Mouse (Mus musculus) hindbrain, embryonic 16.5 days (tissue): ENCODE results near the gene Baiap2. TPM values are rescaled to one million over a fixed set of nuclear protein-coding genes. Genes with fewer than 3 reads are reported as not detected.

Experiments
- ATAC-seq: fragments of 200-750 bp; cut with Nextera tagmentation; 2 replicates; pipeline ENCODE4 v1.8.0; 2017; ENCODE audit warnings: moderate TSS enrichment, moderate library complexity
- H3K27ac ChIP-seq: fragments of 300-500 bp; sonication (generic); 2 replicates; pipeline ENCODE4 v1.5.1; 2014; ENCODE audit warnings: low read depth, mild to moderate bottlenecking, control low read depth, low read length, moderate library complexity
- H3K27me3 ChIP-seq: fragments of 300-500 bp; sonication (generic); replicated peaks from 2 replicates; pipeline ENCODE4 v1.6.1; 2014; ENCODE audit warnings: low read length; ENCODE audit not compliant: control insufficient read depth, insufficient read depth
- H3K36me3 ChIP-seq: fragments of 300-500 bp; sonication (generic); 2 replicates; pipeline ENCODE4 v1.6.1; 2014; ENCODE audit warnings: mild to moderate bottlenecking, low read length, moderate library complexity, mixed read lengths; ENCODE audit not compliant: control insufficient read depth, insufficient read depth
- H3K4me1 ChIP-seq: fragments of 300-500 bp; sonication (generic); 2 replicates; pipeline ENCODE4 v1.6.1; 2014; ENCODE audit warnings: low read depth, low read length; ENCODE audit not compliant: control insufficient read depth, insufficient read depth
- H3K4me2 ChIP-seq: fragments of 300-500 bp; sonication (generic); 2 replicates; pipeline ENCODE4 v1.6.1; 2014; ENCODE audit warnings: mild to moderate bottlenecking, low read length, control low read depth, moderate library complexity
- H3K4me3 ChIP-seq: fragments of 300-500 bp; sonication (generic); 2 replicates; pipeline ENCODE4 v1.5.1; 2014; ENCODE audit warnings: mild to moderate bottlenecking, low read length, control low read depth, moderate library complexity
- H3K9ac ChIP-seq: fragments of 300-500 bp; sonication (generic); 2 replicates; pipeline ENCODE4 v1.6.1; 2014; ENCODE audit warnings: low read depth, mild to moderate bottlenecking, control low read depth, low read length, moderate library complexity
- H3K9me3 ChIP-seq: fragments of 300-500 bp; sonication (generic); 2 replicates; pipeline ENCODE4 v1.6.1; 2014; ENCODE audit warnings: mild to moderate bottlenecking, low read length, moderate library complexity; ENCODE audit not compliant: control insufficient read depth
- WGBS: fragments of 180-500 bp; shearing (Covaris S2); extraction: QIAGEN DNeasy Blood & Tissue Kit; methylation state at CpG from one replicate; pipeline ENCODE4 v1.1.7; 2014; 5-methylcytosine and 5-hydroxymethylcytosine counted together
- polyA plus RNA-seq: library from polyadenylated mRNA; unstranded; fragments of >200 nt; fragmentation: Nextera tagmentation; extraction: Ambion mirVana; gene quantifications from 2 replicates; pipeline ENCODE4 v1.2.1, GENCODE M21; 2015

Baiap2 gene
- polyA plus RNA-seq, 1 experiment from 2014 or later = 23.9 TPM

DNA sequence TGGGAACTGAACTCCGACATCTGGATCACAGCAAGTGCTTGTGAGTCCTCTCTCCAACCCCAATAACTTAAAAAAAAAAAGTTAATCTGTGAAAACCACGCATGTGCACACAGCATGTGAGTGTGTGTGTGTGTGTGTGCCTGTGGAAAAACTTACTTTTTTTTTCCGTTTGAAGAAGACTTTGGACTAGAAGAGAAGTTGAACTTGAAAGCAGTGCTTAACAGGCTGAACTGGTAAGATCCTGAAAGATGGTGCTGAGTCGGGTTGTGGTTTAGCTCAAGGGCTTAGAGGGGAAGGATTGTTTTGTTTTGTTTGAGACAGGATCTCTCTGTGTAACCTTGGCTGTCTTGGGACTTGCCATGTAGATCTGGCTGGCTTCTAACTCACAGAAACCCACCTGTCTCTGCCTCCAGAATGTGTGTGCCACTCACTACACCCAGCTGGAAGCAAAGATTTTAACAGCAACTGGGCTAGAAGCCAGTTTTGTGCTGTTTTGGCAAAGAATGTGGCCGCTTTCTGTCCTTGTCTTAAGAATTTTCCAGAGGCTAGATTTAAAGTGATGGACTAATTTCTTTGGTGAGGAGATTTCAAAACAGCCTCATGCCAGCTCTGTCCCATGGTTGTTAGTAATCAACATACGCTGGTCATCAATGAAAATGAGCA lies 12.8 kb upstream of the Baiap2 start:
- H3K4me3 ChIP-seq = no peak overlapping the region
- H3K9ac ChIP-seq = no peak overlapping the region
- no peaks in the 10 kb centered on the region for H3K36me3 ChIP-seq
- no peak for ATAC-seq
- no peak overlapping the region for H3K27ac ChIP-seq
- no peaks in the 10 kb centered on the region for H3K4me1 ChIP-seq
- WGBS = 82% methylated on average over 6 of the region's 6 CpGs
- H3K9me3 ChIP-seq = no peaks in the 10 kb centered on the region
- no peaks in the 10 kb centered on the region for H3K27me3 ChIP-seq
- no peak overlapping the region for H3K4me2 ChIP-seq

DNA sequence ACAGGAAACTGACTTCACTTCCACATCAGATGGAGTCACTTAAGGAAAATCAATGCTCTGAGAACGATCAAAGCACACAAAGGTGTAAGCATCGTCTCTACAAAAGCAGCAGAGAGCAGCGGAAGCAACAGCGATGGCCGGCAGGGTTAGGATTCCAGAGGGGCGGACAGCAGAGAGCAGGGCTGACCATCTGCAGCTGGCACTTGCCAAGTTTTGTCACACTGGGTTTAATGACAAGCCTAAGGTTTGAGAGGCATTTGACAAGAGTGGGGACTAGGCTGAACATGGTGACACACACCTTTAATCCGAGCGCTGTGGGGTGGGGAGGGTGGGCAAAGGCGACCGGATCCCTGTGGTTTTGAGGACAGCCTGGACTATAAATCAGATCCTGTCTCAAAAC lies 10.8 kb upstream of the Baiap2 start:
- H3K27me3 ChIP-seq = no peaks in the 10 kb centered on the region
- no peak overlapping the region for H3K9ac ChIP-seq
- no peak overlapping the region for H3K27ac ChIP-seq
- H3K4me3 ChIP-seq = no peak overlapping the region
- H3K4me1 ChIP-seq = peaks cover 5% of the 10 kb centered on the region
- H3K4me2 ChIP-seq = no peak overlapping the region
- no peaks in the 10 kb centered on the region for H3K36me3 ChIP-seq
- H3K9me3 ChIP-seq = no peaks in the 10 kb centered on the region
- WGBS = 62% methylated on average over 10 of the region's 10 CpGs
- 0 out of 2 replicates have a peak, but pooled peaks have one; percentile 37 for ATAC-seq

GRCm38 (mm10) chr11:119933142-119933541 lies 9.4 kb upstream of the Baiap2 start:
- H3K36me3 ChIP-seq = no peaks in the 10 kb centered on the region
- no peaks in the 10 kb centered on the region for H3K9me3 ChIP-seq
- WGBS = 65% methylated on average over 4 of the region's 4 CpGs
- no peaks in the 10 kb centered on the region for H3K27me3 ChIP-seq
- H3K4me1 ChIP-seq = peaks cover 13% of the 10 kb centered on the region
- ATAC-seq = no peak
- no peak overlapping the region for H3K4me2 ChIP-seq
- H3K4me3 ChIP-seq = no peak overlapping the region
- no peak overlapping the region for H3K9ac ChIP-seq
- H3K27ac ChIP-seq = no peak overlapping the region

DNA sequence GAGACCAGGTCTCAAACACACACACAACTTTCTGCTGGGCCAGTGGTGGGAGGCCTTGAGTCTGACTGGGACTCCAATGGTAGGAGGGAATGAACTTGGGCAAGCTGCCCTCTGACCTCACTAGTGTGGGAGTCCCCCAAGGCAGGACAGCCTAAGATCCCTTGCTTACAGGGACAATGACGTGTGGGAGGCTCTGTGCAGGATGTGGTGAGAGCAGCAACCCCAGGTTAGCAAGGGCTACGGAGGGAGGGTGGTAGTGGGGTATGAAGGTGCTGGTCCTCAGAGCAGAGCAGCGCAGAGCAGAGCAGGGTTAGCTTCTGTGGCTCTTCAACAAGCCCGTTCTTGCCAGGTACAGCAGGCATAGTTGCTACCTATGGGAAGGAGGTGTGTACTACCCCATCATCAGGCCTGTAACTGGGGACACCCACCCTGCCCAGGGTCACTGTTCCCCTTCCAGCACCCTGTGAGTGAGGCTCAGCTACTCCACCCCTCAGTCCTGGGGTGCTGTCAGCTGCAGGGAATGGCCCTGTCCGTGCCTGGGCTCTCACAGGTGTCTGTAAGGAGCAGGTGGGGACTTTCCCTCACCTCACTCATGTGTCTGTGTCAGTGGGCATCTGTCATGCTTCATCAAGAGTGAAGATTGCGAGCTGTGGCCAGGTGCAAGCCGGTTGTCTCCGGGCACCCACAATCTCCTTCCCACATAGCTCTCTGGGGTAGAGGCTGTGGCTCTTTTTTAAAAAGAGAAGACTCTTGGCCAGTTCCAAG lies 8.6 kb upstream of the Baiap2 start:
- no peaks in the 10 kb centered on the region for H3K27me3 ChIP-seq
- no peaks in the 10 kb centered on the region for H3K9me3 ChIP-seq
- H3K27ac ChIP-seq = no peak overlapping the region
- 78% methylated on average over 8 of the region's 8 CpGs for WGBS
- no peaks in the 10 kb centered on the region for H3K36me3 ChIP-seq
- no peak for ATAC-seq
- no peak overlapping the region for H3K9ac ChIP-seq
- no peak overlapping the region for H3K4me2 ChIP-seq
- H3K4me3 ChIP-seq = no peak overlapping the region
- H3K4me1 ChIP-seq = peaks cover 14% of the 10 kb centered on the region

DNA sequence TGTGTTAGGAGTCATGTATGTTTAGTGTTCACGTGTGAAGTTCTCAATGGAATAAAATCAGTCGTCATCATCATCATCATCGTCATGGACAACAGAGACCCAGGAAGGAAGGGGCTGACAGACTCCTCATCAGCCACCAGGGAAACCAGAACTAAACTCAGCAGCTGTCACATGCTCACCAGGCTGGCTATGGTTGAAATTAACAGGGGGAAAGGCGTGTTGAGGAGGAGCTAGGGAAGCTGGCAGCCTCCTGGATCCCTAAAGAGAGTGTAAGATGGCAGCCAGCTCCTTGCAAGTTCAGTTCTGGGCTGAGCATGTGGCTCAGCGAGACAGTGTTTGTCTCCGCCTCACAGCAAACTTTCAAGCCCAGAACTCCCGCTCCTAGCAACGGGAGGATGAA lies 7.8 kb upstream of the Baiap2 start:
- no peak overlapping the region for H3K9ac ChIP-seq
- H3K4me1 ChIP-seq = peaks cover 19% of the 10 kb centered on the region
- no peak overlapping the region for H3K4me2 ChIP-seq
- WGBS = 72% methylated on average over 8 of the region's 8 CpGs
- H3K27me3 ChIP-seq = no peaks in the 10 kb centered on the region
- no peaks in the 10 kb centered on the region for H3K36me3 ChIP-seq
- H3K4me3 ChIP-seq = no peak overlapping the region
- ATAC-seq = no peak
- H3K9me3 ChIP-seq = no peaks in the 10 kb centered on the region
- no peak overlapping the region for H3K27ac ChIP-seq

DNA sequence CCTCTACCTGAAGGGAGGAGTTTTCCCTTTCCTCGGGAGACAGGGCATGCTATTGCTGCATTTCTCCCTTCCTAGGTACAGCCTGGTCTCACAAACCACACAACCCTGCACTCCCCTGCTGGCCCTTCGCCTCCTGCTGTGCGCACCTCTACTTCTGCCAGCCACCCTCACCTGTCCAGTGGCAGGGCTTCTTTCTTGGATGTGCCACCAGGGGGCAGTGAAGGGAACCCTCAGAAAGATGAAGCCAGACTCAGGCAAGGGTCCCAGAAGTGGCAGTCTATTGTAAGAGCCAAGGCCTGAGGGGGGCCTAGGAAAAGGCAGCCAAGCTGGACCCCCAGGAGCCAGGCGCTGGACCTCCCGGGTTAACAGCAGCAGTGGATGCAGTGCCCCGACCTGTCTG lies 7.1 kb upstream of the Baiap2 start:
- Histone ChIP-seq H3K9me3 (no peaks in the 10 kb centered on the region), H3K4me2 (no peak overlapping the region), H3K4me3 (no peak overlapping the region), H3K27me3 (no peaks in the 10 kb centered on the region), H3K9ac (no peak overlapping the region), H3K4me1 (peaks cover 24% of the 10 kb centered on the region), H3K36me3 (no peaks in the 10 kb centered on the region), H3K27ac (no peak overlapping the region)
- WGBS = 19% methylated on average over 6 of the region's 6 CpGs
- ATAC-seq = peak; percentile 19; the same call in 1 of the 2 replicates

DNA sequence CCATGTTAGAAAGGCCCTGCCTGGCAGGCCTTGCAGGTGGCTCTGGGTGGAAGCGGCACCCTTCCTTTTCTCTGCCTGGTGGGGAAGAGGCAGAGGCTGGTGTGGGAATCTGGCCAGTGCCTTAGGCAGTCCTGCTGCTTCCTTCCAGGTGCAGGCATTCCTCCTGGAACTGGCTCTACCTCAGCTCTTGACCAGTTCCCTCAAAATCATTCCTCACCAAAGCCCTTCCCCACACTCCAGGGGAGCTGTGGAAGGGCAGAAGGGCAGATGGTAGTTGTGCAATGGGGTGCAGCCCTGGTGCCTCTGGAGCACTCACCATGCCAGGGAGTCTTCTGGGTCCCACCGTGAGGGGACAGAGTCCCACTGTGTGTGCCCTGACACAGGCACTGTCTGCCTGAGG lies 6.1 kb upstream of the Baiap2 start:
- no peak for ATAC-seq
- H3K4me3 ChIP-seq = no peak overlapping the region
- H3K9ac ChIP-seq = no peak overlapping the region
- H3K4me1 ChIP-seq = peaks cover 28% of the 10 kb centered on the region
- H3K27ac ChIP-seq = no peak overlapping the region
- no peaks in the 10 kb centered on the region for H3K27me3 ChIP-seq
- no peaks in the 10 kb centered on the region for H3K9me3 ChIP-seq
- H3K4me2 ChIP-seq = no peak overlapping the region
- no peaks in the 10 kb centered on the region for H3K36me3 ChIP-seq
- WGBS = 75% methylated on average over 2 of the region's 2 CpGs

- WGBS = 49% methylated on average over 12 of the region's 12 CpGs
- H3K4me1 ChIP-seq = peaks cover 31% of the 10 kb centered on the region
These were observed 5.3 kb upstream of the Baiap2 start for GRCm38 (mm10) chr11:119937216-119937615.

GRCm38 (mm10) chr11:119937772-119938502 lies 4.6 kb upstream of the Baiap2 start:
- Histone ChIP-seq H3K27me3 (no peaks in the 10 kb centered on the region), H3K4me2 (no peak overlapping the region), H3K4me3 (no peak overlapping the region), H3K9me3 (no peaks in the 10 kb centered on the region), H3K27ac (no peak overlapping the region), H3K36me3 (no peaks in the 10 kb centered on the region), H3K4me1 (peaks cover 31% of the 10 kb centered on the region), H3K9ac (no peak overlapping the region)
- WGBS = 55% methylated on average over 19 of the region's 19 CpGs
- ATAC-seq = no peak

More at GRCm38 (mm10) chr11:119937216-119937615, 5.3 kb upstream of the Baiap2 start:
- no peak overlapping the region for H3K4me2 ChIP-seq
- ATAC-seq = no peak
- no peaks in the 10 kb centered on the region for H3K27me3 ChIP-seq
- no peak overlapping the region for H3K27ac ChIP-seq
- no peaks in the 10 kb centered on the region for H3K36me3 ChIP-seq
- H3K9ac ChIP-seq = no peak overlapping the region
- no peak overlapping the region for H3K4me3 ChIP-seq
- no peaks in the 10 kb centered on the region for H3K9me3 ChIP-seq
